Mouse (Mus musculus) embryonic fibroblast, embryonic 13.5 days (primary cell): Measurements from ENCODE around the gene Dlx3. TPM values are rescaled to one million over a fixed set of nuclear protein-coding genes. Genes with fewer than 3 reads are reported as not detected.

Experiments used
- H3K27ac ChIP-seq: 2 replicates; pipeline ENCODE4 v1.5.1; 2012; ENCODE audit warnings: low read length, control low read depth, inconsistent platforms; ENCODE audit not compliant: insufficient read depth
- H3K4me1 ChIP-seq: 2 replicates; pipeline ENCODE4 v1.6.1; 2011; ENCODE audit warnings: low read length; ENCODE audit not compliant: control insufficient read depth, insufficient read depth
- H3K4me3 ChIP-seq: 2 replicates; pipeline ENCODE4 v1.5.1; 2011; ENCODE audit warnings: mild to moderate bottlenecking, control low read depth, low read length; ENCODE audit not compliant: insufficient read depth
- CTCF ChIP-seq: IDR thresholded peaks from 2 replicates; pipeline ENCODE4 v1.5.1; 2011; ENCODE audit warnings: mild to moderate bottlenecking, control low read depth, low read length, moderate library complexity, borderline replicate concordance; ENCODE audit not compliant: insufficient read depth
- POLR2A ChIP-seq: IDR thresholded peaks from 2 replicates; pipeline ENCODE4 v1.6.1; 2011; ENCODE audit warnings: low read depth, mild to moderate bottlenecking, control low read depth, low read length, moderate library complexity
- polyA plus RNA-seq: library from polyadenylated mRNA; stranded (reverse); fragments of >200 nt; gene quantifications from 2 replicates; pipeline ENCODE4 v1.2.4, GENCODE M21; 2011; ENCODE audit warnings: low read depth; ENCODE audit not compliant: missing spikeins, insufficient read length

Dlx3 gene
- polyA plus RNA-seq, 1 experiment, result 0.19 TPM

- TF ChIP-seq POLR2A, result no peak
- TF ChIP-seq CTCF, result no peak
- H3K4me1 ChIP-seq, result peaks cover 18% of the 10 kb centered on the region
- no peak overlapping the region for H3K27ac ChIP-seq
- no peak overlapping the region for H3K4me3 ChIP-seq
Observed at GRCm38 (mm10) chr11:95088286-95088685, 31.6 kb upstream of the Dlx3 start.

- TF ChIP-seq POLR2A (no peak), CTCF (no peak)
- Histone ChIP-seq H3K27ac (no peak overlapping the region), H3K4me1 (peaks cover 18% of the 10 kb centered on the region), H3K4me3 (no peak overlapping the region)
Observed at GRCm38 (mm10) chr11:95088857-95089779, 30.8 kb upstream of the Dlx3 start.

GRCm38 (mm10) chr11:95093077-95093476, 26.8 kb upstream of the Dlx3 start:
- peaks cover 10% of the 10 kb centered on the region for H3K4me1 ChIP-seq
- H3K27ac ChIP-seq, result no peak overlapping the region
- TF ChIP-seq POLR2A, result no peak
- TF ChIP-seq CTCF, result no peak
- H3K4me3 ChIP-seq, result no peak overlapping the region

- H3K4me1 ChIP-seq, result peaks cover 15% of the 10 kb centered on the region
- TF ChIP-seq CTCF (no peak), POLR2A (no peak)
- H3K4me3 ChIP-seq, result no peak overlapping the region
- H3K27ac ChIP-seq, result no peak overlapping the region
Observed at GRCm38 (mm10) chr11:95095596-95095995, 24.3 kb upstream of the Dlx3 start.

- Histone ChIP-seq H3K4me3 (no peak overlapping the region), H3K27ac (peak overlapping the region; percentile 60), H3K4me1 (peaks cover 15% of the 10 kb centered on the region)
- TF ChIP-seq POLR2A (no peak), CTCF (no peak)
Observed at GRCm38 (mm10) chr11:95096608-95097373, 23.1 kb upstream of the Dlx3 start.

- no peak overlapping the region for H3K4me3 ChIP-seq
- peak overlapping the region; percentile 80 for H3K27ac ChIP-seq
- H3K4me1 ChIP-seq, result peaks cover 14% of the 10 kb centered on the region
- no peak for TF ChIP-seq CTCF
- no peak for TF ChIP-seq POLR2A
Observed at GRCm38 (mm10) chr11:95097889-95098288, 22.0 kb upstream of the Dlx3 start.

- peaks cover 10% of the 10 kb centered on the region for H3K4me1 ChIP-seq
- peak overlapping the region; percentile 80 for H3K27ac ChIP-seq
Observed at GRCm38 (mm10) chr11:95098346-95099095, 21.4 kb upstream of the Dlx3 start.

GRCm38 (mm10) chr11:95100393-95100792, 19.5 kb upstream of the Dlx3 start:
- no peak overlapping the region for H3K27ac ChIP-seq
- no peak overlapping the region for H3K4me3 ChIP-seq
- TF ChIP-seq CTCF (no peak), POLR2A (no peak)
- peaks cover 11% of the 10 kb centered on the region for H3K4me1 ChIP-seq

More at GRCm38 (mm10) chr11:95098346-95099095, 21.4 kb upstream of the Dlx3 start:
- no peak overlapping the region for H3K4me3 ChIP-seq
- TF ChIP-seq POLR2A, result no peak
- no peak for TF ChIP-seq CTCF

GRCm38 (mm10) chr11:95101071-95101788, 18.7 kb upstream of the Dlx3 start:
- no peak overlapping the region for H3K4me3 ChIP-seq
- no peak for TF ChIP-seq CTCF
- TF ChIP-seq POLR2A, result no peak
- no peak overlapping the region for H3K27ac ChIP-seq
- H3K4me1 ChIP-seq, result peaks cover 18% of the 10 kb centered on the region
